Mouse (Mus musculus): Measurements from ENCODE around the gene Pias1. TPM values are rescaled to one million over a fixed set of nuclear protein-coding genes. Genes with fewer than 3 reads are reported as not detected.
"Not testable (repeated sequence)": the region's sequence is repeated elsewhere in the genome, so short reads cannot be mapped to it uniquely, and the experiment has no call there.

The Pias1 gene
- total RNA-seq, 2 experiments from 2014 or later, result 64.2 to 67.1 TPM

DNA sequence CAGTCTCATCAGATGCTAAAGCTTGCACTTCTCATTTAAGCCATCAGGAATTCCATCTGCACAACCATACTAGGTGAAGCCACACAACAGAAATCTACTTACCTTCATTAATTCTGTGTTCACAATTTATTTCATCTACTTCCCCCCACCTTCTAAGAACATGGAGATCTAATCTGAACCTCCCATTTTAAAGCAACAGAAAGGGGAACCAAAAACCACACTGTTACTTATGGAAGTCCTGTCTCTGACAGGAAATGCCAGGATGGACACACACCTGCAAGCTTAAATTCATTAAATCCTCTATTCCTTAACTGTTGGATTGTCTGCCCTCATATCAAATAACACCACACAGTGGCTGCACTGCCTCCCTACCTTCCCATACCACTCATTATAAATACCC, 35.0 kb downstream of the Pias1 start:
- ATAC-seq (replicated peaks; ENCODE audit: low FRiP score, poor library complexity, severe bottlenecking), result no peak

DNA sequence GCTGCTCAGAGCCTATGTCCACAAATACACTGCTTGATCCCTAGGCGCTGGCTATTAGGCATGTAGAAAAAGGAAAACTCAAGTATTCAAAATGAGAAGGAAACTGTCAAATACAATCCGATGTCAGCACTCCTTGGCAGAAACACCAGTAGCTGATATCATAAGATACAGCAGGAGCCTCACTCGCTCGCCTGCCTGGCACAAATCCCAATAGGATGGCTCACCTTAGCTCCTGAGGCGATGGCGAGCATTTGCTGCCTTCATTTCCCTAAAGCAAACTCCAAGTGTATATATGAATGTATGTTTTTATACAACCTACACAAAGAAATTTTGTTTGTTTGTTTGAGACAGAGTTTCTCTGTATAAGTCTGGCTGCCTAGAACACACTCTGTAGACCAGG, 42.4 kb downstream of the Pias1 start:
- ATAC-seq (replicated peaks; ENCODE audit: low FRiP score, poor library complexity, severe bottlenecking), result no peak

DNA sequence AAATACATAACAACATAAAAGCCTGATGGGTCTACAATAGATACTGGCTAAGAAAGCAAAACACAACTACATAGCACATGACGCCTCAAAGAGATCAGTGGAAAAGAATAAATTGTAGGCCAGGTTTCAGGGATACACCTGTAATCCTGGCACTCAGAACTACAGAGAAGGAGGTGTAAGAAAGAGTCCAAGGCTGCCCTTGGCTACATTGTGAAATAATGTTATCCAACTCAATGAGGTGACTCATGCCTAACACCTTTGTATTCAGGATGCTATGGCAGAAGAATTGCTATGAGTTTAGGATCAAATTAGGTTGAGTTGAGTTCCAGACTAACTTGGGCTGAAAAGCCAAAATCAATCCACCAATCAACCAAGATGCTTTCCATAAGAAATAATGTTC, 43.7 kb downstream of the Pias1 start:
- ATAC-seq (replicated peaks; ENCODE audit: low FRiP score, poor library complexity, severe bottlenecking), result no peak

DNA sequence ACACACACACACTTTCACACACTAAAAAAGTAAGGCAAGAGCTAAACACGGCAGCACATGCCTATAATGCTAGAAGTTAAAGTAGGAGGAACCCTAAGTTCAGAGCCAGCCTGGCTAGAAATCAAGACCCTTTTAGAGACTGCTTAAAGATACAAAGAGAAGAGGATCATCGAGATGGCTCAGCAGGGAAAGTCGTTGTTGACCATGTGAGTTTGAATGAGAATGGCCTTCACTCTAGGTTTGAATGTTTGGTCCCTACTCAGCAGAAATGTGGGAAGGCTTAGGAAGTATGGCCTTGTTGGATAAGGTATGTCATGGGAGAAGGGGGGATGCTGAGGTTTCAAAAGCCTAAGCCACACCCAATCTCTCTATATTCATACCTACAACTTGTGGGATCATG, 46.8 kb downstream of the Pias1 start:
- no peak for ATAC-seq (replicated peaks; ENCODE audit: low FRiP score, poor library complexity, severe bottlenecking)

GRCm38 (mm10) chr9:62935854-62936253, 51.9 kb downstream of the Pias1 start:
- ATAC-seq (replicated peaks; ENCODE audit: low FRiP score, poor library complexity, severe bottlenecking), result no peak

GRCm38 (mm10) chr9:62934700-62935400, 52.9 kb downstream of the Pias1 start:
- no peak for ATAC-seq (replicated peaks; ENCODE audit: low FRiP score, poor library complexity, severe bottlenecking)

- no peak for ATAC-seq (replicated peaks; ENCODE audit: low FRiP score, poor library complexity, severe bottlenecking)
Observed at GRCm38 (mm10) chr9:62932575-62933339, 55.0 kb downstream of the Pias1 start.

- ATAC-seq (replicated peaks; ENCODE audit: low FRiP score, poor library complexity, severe bottlenecking), result no peak
Observed at GRCm38 (mm10) chr9:62924886-62925610, 62.7 kb downstream of the Pias1 start.

DNA sequence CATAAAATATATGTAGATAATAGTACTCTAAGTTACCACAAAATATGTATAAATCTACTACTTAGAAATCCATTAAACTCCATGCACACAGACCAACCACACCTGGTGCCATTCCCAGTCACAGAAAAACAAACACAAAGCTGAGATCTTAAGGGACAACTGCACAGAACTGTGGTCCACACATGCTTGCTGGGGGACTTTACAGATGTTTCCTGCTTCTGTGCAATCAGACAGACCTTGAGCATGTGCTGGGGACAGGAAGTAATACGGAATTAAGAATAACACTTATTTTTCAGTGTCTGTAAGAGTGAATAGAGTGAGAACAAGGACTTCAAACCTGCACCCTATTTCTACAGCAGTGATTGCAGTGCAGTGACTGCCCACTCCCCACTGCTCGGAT, 66.8 kb downstream of the Pias1 start:
- ATAC-seq (replicated peaks; ENCODE audit: low FRiP score, poor library complexity, severe bottlenecking), result no peak

- no peak for ATAC-seq (replicated peaks; ENCODE audit: low FRiP score, poor library complexity, severe bottlenecking)
Observed at GRCm38 (mm10) chr9:62917059-62917458, 70.7 kb downstream of the Pias1 start.

GRCm38 (mm10) chr9:62913390-62914069, 74.2 kb downstream of the Pias1 start:
- no peak for ATAC-seq (replicated peaks; ENCODE audit: low FRiP score, poor library complexity, severe bottlenecking)

DNA sequence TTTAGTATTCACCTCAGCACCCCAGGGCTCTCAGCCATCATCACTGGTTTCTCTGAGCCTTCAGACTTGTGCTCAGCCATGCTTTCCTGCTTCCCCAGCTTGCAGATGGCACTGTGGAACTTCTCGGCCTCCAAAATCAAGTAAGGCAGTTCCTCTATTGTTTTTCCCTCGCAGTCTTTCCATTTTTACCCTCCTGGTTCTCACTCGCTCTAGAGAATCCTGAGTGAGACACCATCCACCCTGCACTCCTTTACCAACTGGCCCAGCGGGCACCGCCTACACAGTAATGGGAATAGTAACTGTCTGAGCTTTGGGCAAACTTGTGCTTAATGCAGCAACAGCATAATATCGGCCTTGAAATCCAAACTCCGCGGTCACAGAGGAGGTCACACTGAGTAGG, 82.7 kb downstream of the Pias1 start:
- no peak for ATAC-seq (replicated peaks; ENCODE audit: low FRiP score, poor library complexity, severe bottlenecking)

DNA sequence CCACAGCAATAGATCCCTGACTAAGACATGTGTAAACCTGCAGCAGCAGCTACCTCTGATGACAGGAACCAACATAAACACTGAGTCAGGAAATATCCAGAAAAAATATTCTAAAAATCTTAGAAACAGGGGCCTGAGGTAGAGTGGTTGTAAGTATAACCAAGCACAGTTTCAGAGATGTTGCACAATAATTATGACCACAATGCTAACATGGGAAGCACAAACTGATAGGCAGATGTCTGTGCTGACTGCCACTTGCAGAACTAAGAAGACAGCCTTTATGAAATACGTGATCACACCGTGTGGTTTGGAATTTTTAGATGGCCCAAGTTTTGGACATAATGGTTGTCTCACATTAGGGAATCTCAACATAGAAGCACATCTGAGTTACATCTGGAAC, 83.9 kb downstream of the Pias1 start:
- no peak for ATAC-seq (replicated peaks; ENCODE audit: low FRiP score, poor library complexity, severe bottlenecking)

- ATAC-seq (replicated peaks; ENCODE audit: low FRiP score, poor library complexity, severe bottlenecking), result no peak
Observed at GRCm38 (mm10) chr9:62901736-62902135, 86.0 kb downstream of the Pias1 start.

GRCm38 (mm10) chr9:62894486-62894885, 93.2 kb downstream of the Pias1 start:
- ATAC-seq (replicated peaks; ENCODE audit: low FRiP score, poor library complexity, severe bottlenecking), result no peak

GRCm38 (mm10) chr9:62881871-62882270, 105.9 kb downstream of the Pias1 start:
- no peak for ATAC-seq (replicated peaks; ENCODE audit: low FRiP score, poor library complexity, severe bottlenecking)

GRCm38 (mm10) chr9:62877825-62878224, 109.9 kb downstream of the Pias1 start:
- no peak for ATAC-seq (replicated peaks; ENCODE audit: low FRiP score, poor library complexity, severe bottlenecking)

DNA sequence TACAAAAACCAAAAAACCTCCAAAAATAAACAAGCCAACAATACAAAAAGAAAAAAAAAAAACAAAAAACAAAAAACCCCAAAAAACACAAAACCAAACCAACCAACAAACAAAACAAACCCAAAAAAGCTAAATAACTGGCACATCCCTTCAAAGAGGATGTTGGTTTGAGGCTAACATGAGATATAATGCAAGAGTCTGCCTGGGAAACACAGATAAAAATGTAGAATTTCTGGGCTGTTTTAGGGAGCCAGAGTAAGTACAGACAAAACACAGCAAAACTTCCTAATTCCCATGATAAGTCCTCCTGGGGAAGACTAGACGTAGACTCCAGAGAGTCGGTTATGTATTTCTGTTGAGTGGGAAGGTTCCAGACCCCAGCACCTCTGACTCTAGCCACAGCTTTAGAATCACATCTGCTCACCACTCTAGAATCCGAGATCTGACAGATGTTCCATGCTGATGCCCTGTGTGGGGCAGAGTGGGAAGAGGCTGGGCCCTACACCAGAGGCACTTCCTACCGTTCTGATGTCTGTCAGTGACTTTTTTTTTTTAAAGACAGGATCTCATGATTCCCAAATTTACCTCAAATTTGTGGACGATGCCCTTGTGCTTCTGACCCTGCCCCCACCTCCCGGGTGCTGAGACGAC, 110.6 kb downstream of the Pias1 start:
- ATAC-seq (replicated peaks; ENCODE audit: low FRiP score, poor library complexity, severe bottlenecking), result no peak

DNA sequence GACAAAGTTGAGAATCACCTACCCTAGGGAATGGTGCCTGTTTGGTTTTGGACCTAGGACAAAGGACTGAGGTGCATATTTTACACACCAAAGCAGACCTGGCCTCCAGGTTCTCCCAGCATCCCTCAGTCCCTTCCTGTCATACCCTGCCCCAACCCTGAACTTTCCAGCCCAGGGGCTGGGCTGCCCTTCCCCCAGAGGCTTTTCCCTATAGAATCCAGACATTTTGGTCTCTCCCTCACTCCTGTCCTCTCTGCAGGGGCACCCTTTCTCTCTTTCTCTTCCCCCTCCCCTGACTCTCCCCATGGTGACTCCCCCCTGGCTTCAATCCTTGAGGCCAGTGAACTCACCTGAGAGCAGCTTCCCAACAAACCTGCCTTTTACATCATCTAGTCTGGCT, 117.0 kb downstream of the Pias1 start:
- no peak for ATAC-seq (replicated peaks; ENCODE audit: low FRiP score, poor library complexity, severe bottlenecking)

DNA sequence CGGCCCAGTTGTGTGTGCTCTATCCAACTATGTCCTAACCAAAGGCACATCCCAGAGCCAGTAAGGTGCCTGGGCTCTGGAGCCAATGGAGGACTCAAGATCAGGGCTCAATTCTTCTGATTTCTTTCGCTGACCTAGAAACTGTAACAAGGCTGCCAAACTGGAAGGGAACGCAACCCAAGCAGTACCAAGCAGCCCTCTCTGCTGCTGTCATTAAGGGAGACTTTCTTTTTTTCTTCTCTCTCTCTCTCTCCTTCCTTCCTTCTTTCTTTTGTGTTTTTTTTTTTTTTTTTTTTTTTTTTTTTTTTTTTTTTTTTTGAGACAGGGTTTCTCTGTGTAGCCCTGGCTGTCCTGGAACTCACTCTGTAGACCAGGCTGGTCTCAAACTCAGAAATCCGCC, 118.5 kb downstream of the Pias1 start:
- ATAC-seq (replicated peaks; ENCODE audit: low FRiP score, poor library complexity, severe bottlenecking), result not testable (repeated sequence)

All from erythroid progenitor cell, adult 5-6 weeks (primary cell).